Mouse (Mus musculus) ES-E14 (cell line): ENCODE measurements around the gene Krtap10-10. TPM values are rescaled to one million over a fixed set of nuclear protein-coding genes. Genes with fewer than 3 reads are reported as not detected.

ENCODE experiments used
- DNase-seq: peaks from one replicate; pipeline ENCODE4 v3.0.0-alpha.2; 2013; ENCODE audit warnings: low read depth, low spot score
- H3K27ac ChIP-seq: 2 replicates; pipeline ENCODE4 v1.5.1; 2012; ENCODE audit warnings: low read depth, mild to moderate bottlenecking, low read length, moderate library complexity, mixed read lengths; ENCODE audit not compliant: poor library complexity, insufficient read depth, severe bottlenecking
- H3K36me3 ChIP-seq: 2 replicates; pipeline ENCODE4 v1.6.1; 2012; ENCODE audit warnings: mild to moderate bottlenecking, low read length, moderate library complexity, mixed read lengths; ENCODE audit not compliant: control insufficient read depth, poor library complexity, insufficient read depth, severe bottlenecking
- H3K4me1 ChIP-seq, 2 experiments: fragments of 150-350 bp in 1 of 2; sonication (generic) in 1 of 2; 2 replicates each; pipeline ENCODE4 v1.6.1; 2012; ENCODE audit warnings: low read length in 2 of 2, mild to moderate bottlenecking in 1 of 2, mixed read lengths in 1 of 2; ENCODE audit not compliant: control insufficient read depth in 2 of 2, insufficient read depth in 2 of 2, poor library complexity in 1 of 2
- H3K4me3 ChIP-seq, 2 experiments: fragments of 150-350 bp in 1 of 2; sonication (generic) in 1 of 2; 2 replicates each; pipeline ENCODE4 v1.5.1; 2012; ENCODE audit warnings: low read length in 2 of 2, low read depth in 1 of 2, mild to moderate bottlenecking in 1 of 2, mixed read lengths in 1 of 2; ENCODE audit not compliant: insufficient read depth in 1 of 2, poor library complexity in 1 of 2, severe bottlenecking in 1 of 2
- H3K9ac ChIP-seq: 2 replicates; pipeline ENCODE4 v1.6.1; 2012; ENCODE audit warnings: low read depth, mild to moderate bottlenecking, low read length, mixed read lengths; ENCODE audit not compliant: poor library complexity, insufficient read depth, severe bottlenecking
- H3K9me3 ChIP-seq: fragments of 150-350 bp; sonication (generic); 2 replicates; pipeline ENCODE4 v1.6.1; 2012; ENCODE audit warnings: low read depth, mild to moderate bottlenecking, low read length; ENCODE audit not compliant: control insufficient read depth, insufficient read depth
- CHD2 ChIP-seq: IDR thresholded peaks from 2 replicates; pipeline ENCODE4 v1.6.1; 2014; ENCODE audit warnings: mild to moderate bottlenecking, low read depth, low read length, inconsistent platforms
- HCFC1 ChIP-seq: IDR thresholded peaks from 2 replicates; pipeline ENCODE4 v1.6.1; 2012; ENCODE audit warnings: low read length, inconsistent platforms, borderline replicate concordance; ENCODE audit not compliant: insufficient read depth
- MAFK ChIP-seq: IDR thresholded peaks from 2 replicates; pipeline ENCODE4 v1.6.1; 2014; ENCODE audit warnings: mild to moderate bottlenecking, low read depth, low read length, inconsistent platforms; ENCODE audit not compliant: insufficient read depth
- ZC3H11A ChIP-seq: IDR thresholded peaks from 2 replicates; pipeline ENCODE4 v1.6.1; 2012; ENCODE audit warnings: low read depth, mild to moderate bottlenecking, inconsistent platforms, low read length, borderline replicate concordance
- ZNF384 ChIP-seq: IDR thresholded peaks from 2 replicates; pipeline ENCODE4 v1.6.1; 2012; ENCODE audit warnings: low read depth, low read length, inconsistent platforms
- in situ Hi-C, 2 experiments: fragments of 600-800 bp; cut with MboI; formaldehyde crosslinking; loops; one replicate each; pipeline ENCODE4 v1.15.1; 2025; ENCODE audit warnings: low sequenced_read_pairs in 2 of 2, inconsistent platforms in 1 of 2; ENCODE audit not compliant: unreplicated experiment in 2 of 2
- total RNA-seq: library from RNA; depleted of rRNA; stranded (reverse); fragments of 300-350 nt; gene quantifications from 2 replicates; pipeline ENCODE4 v1.2.3, GENCODE M21; 2012

Gene Krtap10-10
- total RNA-seq, 1 experiment: not detected

- Histone ChIP-seq H3K4me3 (no peak within 1 kb of the TSS), H3K27ac (no peak within 1 kb of the TSS), H3K9ac (no peak within 1 kb of the TSS), H3K9me3 (no peaks in the 10 kb centered on the region), H3K4me1 (no peaks in the 10 kb centered on the region), H3K36me3 (no peaks in the 10 kb centered on the region)
- in situ Hi-C loops: no loop called here
- DNase-seq: no peak
- TF ChIP-seq CHD2: no peak
- no peak for TF ChIP-seq MAFK
- TF ChIP-seq ZC3H11A: no peak
- TF ChIP-seq HCFC1: no peak
- TF ChIP-seq ZNF384: no peak
These were observed 36.7 kb upstream of the Krtap10-10 start, which contains the start of gene Gm19668 for GRCm38 (mm10) chr10:77798921-77799508. TSS of gene Gm19668 (minus strand) at chr10:77799133.

- Histone ChIP-seq H3K36me3 (no peaks in the 10 kb centered on the region), H3K27ac (no peak overlapping the region), H3K4me1 (no peaks in the 10 kb centered on the region), H3K4me3 (no peak overlapping the region), H3K9ac (no peak overlapping the region), H3K9me3 (no peaks in the 10 kb centered on the region)
- in situ Hi-C loops: no loop called here
- no peak for TF ChIP-seq CHD2
- no peak for TF ChIP-seq ZC3H11A
- TF ChIP-seq MAFK: no peak
- no peak for TF ChIP-seq ZNF384
- no peak for TF ChIP-seq HCFC1
- DNase-seq: no peak
These were observed 31.7 kb upstream of the Krtap10-10 start for GRCm38 (mm10) chr10:77804095-77804494.

DNA sequence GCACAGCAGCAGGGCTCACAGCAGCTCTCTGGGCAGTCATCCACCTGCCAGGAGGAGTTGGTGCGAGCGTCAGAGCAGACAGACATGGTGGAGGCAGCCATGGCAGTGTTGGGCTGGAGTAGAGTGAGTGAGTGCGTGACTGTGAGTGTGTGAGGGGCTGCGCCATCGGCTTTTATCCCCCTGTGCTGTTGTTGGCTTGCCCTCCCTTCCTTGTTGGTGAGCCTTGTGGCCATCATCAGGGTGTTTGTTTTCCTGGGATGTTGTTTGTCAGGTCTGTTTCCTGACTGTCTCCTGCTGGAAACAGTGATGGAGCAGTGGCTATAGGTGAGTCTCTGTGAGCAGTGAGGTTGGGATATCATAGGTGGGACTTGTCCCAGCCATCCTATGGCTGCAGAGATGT is 24.0 kb upstream of the Krtap10-10 start, which contains the start of gene Gm9507:
Gm9507 (minus strand) TSS at position 101 of the 400 bp plus-strand sequence.
- DNase-seq: no peak
- peaks cover 2% of the 10 kb centered on the region; the same call in 1 of the 2 replicates for H3K9me3 ChIP-seq
- no peak within 1 kb of the TSS for H3K27ac ChIP-seq
- no peaks in the 10 kb centered on the region for H3K36me3 ChIP-seq
- no peaks in the 10 kb centered on the region for H3K4me1 ChIP-seq
- no peak within 1 kb of the TSS for H3K9ac ChIP-seq
- TF ChIP-seq ZC3H11A: no peak
- TF ChIP-seq MAFK: no peak
- TF ChIP-seq ZNF384: no peak
- no peak for TF ChIP-seq HCFC1
- TF ChIP-seq CHD2: no peak
- H3K4me3 ChIP-seq: no peak within 1 kb of the TSS
- in situ Hi-C loops: no loop called here

- peak within 1 kb of the TSS; percentile 28; the same call in 1 of the 2 replicates for H3K27ac ChIP-seq
- no peak for DNase-seq
- H3K4me3 ChIP-seq: no peak within 1 kb of the TSS
- H3K9me3 ChIP-seq: peaks cover 2% of the 10 kb centered on the region; the same call in 1 of the 2 replicates
- H3K36me3 ChIP-seq: no peaks in the 10 kb centered on the region
- H3K9ac ChIP-seq: no peak within 1 kb of the TSS
- no peaks in the 10 kb centered on the region for H3K4me1 ChIP-seq
- TF ChIP-seq HCFC1: no peak
- TF ChIP-seq MAFK: 0 out of 2 replicates have a peak, but pooled peaks have one; percentile 19
- in situ Hi-C loops: no loop called here
These were observed 21.4 kb upstream of the Krtap10-10 start, which contains the start of gene Gm2696 for GRCm38 (mm10) chr10:77814382-77814781. TSS of gene Gm2696 (plus strand) at chr10:77814682.

DNA sequence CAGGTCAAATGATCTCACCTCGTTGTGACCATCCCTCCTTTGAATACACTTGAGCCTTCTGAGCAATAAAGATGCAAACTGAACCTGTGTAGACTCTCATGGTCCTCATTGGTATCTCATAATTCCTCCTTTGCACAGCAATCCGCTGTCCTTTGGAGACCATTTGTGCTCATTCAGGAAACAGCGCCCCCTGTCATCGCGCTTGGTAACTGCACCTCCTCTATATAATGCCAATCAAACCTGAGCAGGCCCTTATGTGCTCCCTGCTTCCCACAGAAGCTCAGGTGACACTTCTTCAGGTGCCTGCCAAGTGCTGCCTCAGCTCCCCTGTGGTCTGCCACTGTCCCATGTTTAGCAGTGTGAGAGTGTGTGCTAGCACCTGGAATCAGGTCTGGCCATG is 20.2 kb upstream of the Krtap10-10 start:
- in situ Hi-C loops: no loop called here
- DNase-seq: peak; percentile 20
- TF ChIP-seq CHD2 (no peak), HCFC1 (no peak), MAFK (no peak), ZNF384 (no peak), ZC3H11A (no peak)
- Histone ChIP-seq H3K27ac (no peak overlapping the region), H3K4me1 (no peaks in the 10 kb centered on the region), H3K4me3 (no peak overlapping the region), H3K36me3 (no peaks in the 10 kb centered on the region), H3K9me3 (no peaks in the 10 kb centered on the region), H3K9ac (no peak overlapping the region)
